Mouse (Mus musculus) kidney, postnatal 25 days (tissue): ENCODE data around the gene Klhl3.
"Not testable (repeated sequence)": the region's sequence is repeated elsewhere in the genome, so short reads cannot be mapped to it uniquely, and the experiment has no call there.

ENCODE experiments used
- DNase-seq, 2 experiments: peaks; one replicate each; pipeline ENCODE4 v3.0.0; 2021; ENCODE audit warnings: mixed read lengths in 2 of 2

The Klhl3 gene

DNA sequence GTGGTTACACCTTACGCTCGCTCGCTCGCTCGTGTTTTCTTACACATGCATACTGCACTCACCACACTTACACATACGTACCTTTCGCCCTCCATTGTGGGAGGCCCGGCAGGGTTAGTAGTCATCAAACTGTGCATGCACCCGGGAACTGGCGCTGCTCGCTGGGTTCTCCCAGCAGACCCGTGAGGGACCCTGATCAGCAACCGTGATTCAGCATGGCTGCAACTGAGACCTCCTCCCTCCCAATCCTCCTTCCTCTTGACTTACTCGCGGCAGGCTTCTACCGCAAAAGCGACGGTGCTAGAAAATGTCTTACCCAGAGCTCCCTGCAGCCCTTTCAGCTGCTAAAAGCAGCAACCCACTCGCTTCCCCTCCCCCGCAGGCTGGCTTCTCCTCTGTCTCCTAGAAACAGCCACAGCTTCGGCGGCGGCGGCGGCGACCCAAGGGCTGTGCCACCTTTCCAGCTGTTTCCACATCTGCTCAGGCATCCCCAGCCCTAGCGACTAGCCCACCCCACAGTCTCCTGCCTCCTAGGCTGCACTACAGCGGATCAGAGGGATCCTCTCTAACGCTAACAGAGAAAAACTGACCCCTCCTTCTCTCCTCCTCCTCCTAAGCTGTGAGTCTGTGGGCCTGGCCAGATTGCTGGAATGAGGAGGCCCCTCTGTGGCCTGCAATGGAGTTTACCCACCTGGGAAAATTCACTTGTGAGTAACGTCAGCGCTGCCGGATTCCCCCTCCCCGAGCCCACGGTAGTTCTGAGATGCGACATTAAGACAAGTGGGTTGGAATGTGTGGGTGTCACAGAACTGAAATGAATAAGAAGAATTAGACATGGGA lies at the start of gene Klhl3:
Gene Klhl3 (minus strand): TSS at position 532 of the 840 bp plus-strand sequence.
- peak; percentile 72 to 79 for DNase-seq

DNA sequence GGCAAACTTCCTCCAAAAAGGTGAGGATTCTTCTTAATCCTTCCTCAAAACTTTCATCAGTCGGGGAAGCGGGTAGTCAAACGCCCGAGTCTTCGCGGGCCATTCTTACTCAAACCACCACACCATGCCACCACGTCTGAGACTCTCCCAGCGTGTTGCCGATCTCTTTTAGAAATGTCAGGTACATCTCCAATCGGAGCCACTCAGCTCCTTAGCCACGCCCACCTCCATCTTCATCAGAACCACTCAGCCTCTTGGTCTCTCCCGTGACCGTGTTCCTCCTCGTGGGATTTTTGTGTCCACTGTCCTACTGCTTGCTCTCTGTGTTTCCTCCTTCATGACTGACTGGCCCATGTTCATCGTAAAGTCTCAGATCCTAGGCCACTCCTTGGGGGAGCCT lies 47.4 kb upstream of the Klhl3 start:
- DNase-seq: no peak

DNA sequence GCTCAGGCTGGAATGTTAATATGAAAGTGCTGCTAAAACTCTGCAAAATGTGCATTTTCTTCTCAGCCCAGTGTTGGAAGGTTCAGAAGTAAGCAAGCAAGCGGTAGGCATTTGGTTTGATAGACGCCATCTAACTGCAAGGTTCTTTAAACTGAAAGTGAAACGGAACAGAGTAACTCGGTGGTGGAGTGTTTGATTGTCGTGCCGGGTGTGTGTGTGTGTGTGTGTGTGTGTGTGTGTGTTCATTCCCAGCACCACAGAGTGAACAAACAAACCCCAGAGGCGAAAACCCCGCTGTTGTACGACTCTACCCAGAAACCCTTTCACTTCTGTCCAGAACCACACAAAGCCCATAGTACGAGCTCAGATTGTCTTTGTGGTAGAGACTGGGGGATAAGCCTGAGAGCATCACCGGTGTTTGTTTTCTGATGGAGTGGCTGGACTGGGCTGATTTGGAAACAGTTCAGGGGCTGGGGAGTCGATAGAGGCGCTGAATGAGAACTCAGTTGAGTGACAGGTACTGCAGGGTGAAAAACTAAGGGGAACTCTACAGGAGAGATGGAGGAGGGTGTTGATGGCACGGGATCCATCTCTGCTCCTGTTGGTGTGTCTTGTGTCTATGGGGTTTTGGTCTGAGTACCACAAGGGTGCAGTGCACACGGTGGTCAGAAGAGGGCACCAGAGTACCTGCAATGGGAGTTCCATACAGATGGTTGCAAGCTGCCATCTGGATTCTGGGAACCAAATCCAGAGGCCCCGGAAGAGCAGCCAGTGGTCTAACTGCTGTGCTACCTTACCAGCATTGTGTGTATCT lies 44.9 kb upstream of the Klhl3 start:
- peak; percentile 90 to 94 for DNase-seq

DNA sequence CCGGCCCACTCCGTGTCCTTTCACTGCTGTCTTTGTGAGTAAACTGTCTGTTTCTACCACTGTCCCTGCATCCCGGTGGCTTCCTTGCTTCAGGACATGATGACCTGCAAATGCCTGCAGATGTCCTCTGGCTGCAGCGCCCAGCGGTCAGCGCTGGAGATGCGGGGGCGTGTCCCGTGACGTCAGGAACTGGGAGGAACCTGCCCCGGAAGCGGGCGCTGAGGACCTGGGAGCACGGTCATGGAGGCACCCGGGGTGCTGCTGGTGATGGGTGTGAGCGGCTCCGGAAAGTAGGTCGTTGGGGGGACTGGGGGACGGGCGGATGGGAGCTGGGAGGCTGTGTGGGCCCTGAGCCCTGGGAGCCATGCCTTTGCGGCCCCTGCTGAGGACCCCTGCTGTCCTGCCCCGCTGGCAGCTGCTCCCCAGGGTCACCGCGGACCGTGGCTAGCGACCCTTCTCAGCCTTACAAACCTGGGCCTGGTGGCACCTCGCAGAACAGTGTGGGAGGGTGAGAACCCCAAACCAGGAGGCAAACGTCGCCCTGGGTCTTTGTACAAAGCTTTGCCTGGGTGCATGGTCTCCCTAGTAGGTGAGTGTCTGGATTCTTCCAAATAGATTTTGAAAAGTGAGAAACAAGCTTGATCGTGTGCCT lies 44.2 kb upstream of the Klhl3 start, which contains the start of gene Idnk:
Gene Idnk (plus strand): TSS at position 203 of the 652 bp plus-strand sequence.
- DNase-seq: peak; percentile 94 to 95

DNA sequence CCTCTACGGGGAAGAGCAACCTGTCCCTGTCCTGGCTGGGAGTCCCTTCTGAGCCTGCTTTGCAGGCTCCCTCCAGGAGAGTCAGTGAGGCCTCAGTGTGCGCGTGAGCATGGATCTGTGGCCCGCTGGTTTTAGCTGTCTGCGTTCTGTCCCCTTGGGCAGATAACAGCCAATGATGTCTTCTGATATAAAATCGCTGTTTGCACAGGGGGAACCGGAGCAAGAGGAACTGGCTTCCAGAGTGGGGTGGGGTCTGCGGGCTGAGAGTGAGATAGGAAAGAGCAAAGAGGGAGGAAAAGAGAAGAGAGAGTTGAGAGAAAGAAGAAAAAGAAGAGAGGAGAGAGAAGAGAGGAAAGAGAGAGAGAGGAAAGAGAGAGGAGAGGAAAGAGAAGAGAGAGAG lies 43.6 kb upstream of the Klhl3 start:
- DNase-seq: no peak

DNA sequence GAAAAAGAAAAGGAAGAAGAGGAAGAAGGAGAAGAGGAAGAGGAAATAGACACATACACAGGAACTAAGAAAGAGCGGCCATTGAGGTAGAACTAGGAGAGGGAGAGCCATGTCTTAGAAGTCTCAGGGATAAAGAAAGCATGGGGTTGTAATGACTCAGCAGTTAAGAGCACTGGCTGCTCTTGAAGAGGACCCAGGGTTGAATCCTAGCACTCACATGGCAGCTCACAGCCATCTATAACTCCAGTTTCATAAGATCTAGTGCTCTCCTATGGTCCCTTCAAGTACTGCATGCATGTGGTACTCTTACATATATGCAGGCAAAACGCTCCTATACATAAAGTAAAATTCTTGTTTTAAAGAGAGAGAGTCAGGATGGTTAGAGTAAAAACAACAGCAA lies 42.6 kb upstream of the Klhl3 start:
- DNase-seq: no peak

DNA sequence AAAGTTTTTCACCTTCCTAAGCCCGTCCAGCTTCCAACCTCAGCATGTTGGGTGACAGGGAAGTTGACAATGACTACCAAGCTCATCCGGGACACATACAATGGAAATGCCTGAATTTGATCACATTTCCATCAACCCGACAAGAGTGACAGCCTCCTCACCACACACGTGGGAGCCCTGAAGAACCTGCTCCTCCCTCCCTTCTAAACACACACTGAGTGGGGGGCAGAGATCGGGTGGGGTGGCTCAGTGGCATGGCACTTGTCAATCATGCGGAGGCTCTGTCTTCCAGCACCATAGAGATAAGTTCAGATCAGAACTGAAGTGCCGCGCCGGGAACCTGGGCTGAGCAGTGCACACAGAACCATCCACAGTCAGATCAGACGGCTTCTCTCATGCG lies 37.0 kb upstream of the Klhl3 start:
- no peak for DNase-seq

DNA sequence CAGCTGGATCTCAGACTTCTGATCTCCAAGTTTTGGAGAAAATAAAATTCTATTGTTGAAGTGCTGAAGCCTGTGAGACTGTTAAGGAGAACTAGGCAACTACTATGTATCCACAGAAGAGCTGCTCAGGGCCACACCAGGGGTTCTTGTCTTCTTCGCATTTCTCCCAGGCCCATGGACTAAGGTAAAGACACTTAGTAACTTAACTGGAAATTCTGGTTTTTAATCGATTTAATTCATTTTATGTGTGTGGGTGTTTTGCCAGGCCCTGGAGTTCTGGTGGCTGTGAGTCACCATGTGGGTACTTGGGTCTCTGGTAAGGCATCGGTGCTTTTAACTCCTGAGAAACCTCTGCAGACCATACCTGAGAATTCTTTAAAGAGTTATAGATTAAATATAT lies 36.2 kb upstream of the Klhl3 start:
- no peak for DNase-seq

DNA sequence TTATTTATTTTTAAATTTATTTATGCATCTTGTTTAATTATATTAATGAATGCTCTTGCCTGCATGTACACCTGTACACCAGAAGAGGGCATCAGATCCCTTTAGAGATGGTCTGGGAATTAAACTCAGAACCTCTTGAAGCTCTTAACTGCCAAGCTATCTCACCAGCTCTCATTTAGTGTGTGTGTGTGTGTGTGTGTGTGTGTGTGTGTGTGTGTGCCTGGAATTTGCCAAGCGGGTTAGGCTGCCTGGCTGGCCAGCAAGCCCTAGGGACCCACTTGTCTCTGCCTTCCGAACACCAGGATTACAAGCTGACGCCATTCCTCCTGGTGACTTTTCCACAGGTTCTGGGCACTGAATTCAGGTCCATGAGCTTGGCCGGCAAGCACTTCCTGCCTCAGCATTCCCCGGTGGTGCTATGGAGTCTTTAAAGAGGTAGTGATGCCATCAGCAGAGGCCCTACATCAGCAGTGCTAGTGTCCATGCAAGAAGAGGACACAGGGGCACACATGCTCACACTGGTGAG lies 35.7 kb upstream of the Klhl3 start:
- peak in 1 of 2 experiments; percentile 51 for DNase-seq

DNA sequence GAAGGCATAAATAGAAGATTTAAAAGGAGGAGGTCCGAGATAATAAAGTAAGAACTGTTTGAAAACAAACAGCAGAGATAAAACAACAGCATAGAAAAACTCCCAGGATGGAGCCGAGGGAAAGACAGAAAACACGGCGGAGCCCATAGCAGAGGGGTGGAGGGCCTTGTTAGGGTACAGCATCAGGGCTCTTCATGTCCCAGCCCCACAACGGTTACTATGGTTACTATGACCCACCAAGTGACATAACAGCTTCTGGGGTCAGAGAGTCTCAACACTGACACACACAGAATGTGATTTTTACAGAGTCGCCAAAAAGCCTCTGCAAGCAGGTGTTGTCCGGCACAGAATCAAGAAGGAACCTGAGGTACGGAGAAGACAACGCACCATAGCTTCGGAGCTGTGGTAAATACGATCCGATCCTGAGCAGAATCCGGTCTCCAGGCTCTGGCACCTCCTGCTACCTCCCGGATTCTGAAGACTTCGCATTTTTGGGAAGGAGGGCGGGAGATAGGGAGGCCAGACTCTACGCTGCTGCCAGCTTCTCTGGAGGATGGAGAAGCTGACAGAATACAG lies 35.0 kb upstream of the Klhl3 start:
- peak; percentile 49 to 61 for DNase-seq

DNA sequence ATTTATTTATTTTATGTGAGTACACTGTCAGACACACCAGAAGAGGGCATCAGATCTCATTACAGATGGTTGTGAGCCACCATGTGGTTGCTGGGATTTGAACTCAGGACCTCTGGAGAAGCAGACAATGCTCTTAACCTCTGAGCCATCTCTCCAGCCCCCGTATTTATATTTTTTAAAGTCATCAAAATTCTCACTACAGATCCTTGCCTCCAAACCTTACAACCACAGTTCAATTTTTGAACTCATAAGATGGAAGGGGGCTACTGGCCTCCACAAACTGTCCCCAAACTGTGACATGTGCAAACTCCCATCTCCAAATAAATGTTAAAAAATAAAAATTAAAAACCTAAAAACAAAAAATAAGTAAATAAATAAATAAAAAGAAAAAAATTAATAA lies 34.4 kb upstream of the Klhl3 start:
- DNase-seq: no peak

DNA sequence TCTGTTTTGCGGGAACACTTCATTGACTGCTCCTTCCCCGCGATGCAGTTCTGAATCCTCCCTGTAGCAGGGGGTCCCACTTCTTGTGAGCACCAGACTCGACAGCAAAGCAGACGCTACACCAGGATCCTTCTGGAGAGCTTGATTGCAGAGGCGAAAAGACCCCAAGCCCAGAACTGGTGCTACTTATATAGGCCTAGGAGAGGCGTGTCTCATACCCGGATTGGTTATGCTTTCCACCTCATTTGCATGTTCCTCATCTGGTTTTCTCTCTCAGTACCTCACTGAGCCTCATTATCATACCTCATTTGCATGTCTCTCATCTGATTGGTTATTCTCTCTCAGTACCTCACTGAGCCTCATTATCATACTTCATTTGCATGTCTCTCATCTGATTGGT lies 33.2 kb upstream of the Klhl3 start:
- DNase-seq: not testable (repeated sequence)

DNA sequence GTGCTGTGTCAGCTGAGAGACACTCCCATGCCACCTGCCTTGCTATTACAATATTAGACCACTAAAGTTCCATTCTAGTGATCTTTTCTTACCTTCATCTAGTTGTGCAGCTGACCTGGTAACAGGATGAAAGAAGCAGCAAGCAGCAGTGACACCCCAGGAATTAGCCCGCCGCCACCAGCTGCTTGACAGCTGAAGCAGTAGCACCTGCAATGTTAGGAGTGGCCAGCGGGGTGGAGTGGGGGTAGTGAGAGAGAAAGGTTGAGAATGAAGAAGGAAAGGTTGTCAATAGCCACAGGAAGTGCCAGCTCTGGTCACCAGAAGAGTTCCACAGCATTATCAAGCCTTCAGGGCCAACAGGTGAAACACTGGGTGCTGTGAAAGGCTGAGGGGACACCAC lies 18.3 kb upstream of the Klhl3 start:
- no peak for DNase-seq

DNA sequence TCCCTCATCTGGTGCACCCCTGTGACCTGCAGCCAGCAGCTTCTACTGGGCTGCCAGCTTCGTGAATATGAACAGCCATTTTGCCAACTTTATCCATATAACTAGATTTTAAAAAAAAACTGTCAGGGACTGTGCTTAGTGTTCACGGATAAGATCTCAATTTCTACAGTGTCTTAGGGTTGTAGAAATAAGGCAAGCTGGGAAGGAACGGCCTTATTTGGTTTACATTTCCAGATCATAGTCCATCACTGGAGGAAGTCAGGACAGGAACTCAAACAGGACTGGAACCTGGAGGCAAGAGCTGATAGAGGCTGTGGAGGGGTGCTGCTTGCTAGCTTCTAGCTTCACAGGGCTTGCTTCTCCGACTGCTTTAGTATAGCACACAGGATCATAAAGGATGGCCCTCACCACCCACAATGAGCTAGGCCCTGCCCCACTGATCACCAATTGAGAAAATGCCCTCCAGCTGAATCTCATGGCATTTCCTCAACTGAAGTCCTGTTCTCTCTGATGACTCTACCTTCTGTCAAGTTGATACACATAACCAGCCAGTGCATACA lies 16.4 kb upstream of the Klhl3 start:
- DNase-seq: no peak

DNA sequence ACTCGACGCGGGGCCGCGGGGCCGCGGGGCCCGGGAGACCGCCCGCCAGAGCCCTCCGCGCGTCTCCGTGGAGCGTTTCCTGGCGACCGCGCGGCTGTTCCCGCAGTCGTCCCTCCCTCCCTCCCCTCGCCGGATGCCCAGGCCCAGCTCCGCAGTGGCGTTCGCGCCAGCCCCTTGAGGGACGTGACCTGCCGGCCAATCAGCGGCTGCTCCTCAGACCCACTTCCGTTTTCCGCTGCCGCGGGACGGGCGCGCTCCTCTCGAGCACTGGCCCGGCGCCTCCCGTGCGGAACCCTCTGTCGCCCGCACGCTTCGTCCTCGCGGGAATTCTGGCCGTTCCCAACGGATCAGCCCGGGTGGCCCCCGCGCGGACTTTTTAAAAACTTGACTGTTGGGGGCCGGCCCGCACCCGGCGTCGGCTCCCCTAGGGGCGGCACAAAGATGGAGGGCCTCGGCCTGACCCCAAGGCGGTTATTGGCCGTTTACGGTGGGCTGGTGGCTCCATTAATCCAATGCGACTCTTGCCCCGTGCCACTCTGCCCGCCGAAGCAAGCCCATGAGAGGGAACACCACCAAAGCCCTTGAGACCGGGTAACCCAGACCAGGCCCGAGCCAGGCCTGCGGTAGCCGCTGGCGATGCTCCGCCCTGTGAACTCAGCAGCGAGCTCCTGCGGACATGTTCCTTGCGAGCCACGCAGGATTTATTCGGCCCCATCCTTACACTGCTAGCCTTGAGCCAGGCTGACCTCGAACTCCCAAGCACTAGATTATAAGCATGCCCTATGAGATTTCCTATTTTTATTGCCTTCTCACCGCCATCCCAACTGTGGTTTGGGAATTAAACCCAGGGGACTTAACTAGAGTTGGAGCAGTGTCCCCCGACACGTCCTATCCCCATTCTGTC lies 15.6 kb upstream of the Klhl3 start:
- DNase-seq: peak; percentile 95 to 99

DNA sequence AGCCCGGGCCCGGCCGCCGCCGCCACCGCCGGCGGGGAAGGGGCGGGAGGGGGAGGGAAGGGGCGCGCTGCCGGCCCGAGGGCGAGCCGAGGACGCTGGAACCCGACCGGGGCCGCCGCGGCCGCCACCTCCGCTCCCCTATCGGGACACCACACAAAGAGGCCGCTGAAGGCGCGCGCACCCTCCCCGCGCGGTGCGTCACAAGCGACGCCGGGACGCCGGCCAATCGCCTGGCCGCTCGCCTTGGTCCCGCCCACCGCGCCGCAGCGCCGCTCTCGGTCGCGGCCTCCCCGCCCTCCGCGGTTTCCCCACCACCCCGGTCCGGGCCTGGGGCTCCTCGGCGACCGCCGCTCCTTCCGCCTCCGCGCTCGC lies 15.0 kb upstream of the Klhl3 start, which contains the start of gene Hnrnpa0:
Gene Hnrnpa0 (minus strand): TSS at position 161 of the 372 bp plus-strand sequence.
- peak; percentile 94 to 97 for DNase-seq

DNA sequence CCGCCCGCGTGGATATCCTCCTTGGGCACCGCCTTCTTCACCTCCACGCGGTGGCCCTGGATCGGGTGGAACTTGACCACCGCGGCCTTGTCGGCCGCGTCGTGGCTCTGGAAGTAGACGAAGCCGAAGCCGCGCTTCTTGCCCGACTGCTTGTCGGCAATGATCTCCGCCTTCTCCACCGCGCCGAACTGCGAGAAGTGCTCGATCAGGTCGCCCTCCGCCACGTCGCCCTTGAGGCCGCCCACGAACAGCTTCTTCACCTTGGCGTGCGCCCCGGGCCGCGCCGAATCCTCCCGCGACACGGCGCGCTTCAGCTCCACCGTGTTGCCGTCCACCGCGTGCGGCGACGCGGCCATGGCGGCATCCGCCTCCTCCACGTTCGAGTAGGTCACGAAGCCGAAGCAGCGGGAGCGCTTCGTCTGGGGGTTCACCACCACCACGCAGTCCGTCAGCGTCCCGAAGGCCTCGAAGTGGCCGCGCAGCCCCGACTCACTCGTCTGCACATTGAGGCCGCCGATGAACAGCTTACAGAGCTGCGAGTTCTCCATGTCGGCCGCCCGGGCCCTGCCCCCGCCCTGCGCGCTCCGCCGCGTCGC lies 14.5 kb upstream of the Klhl3 start:
- DNase-seq: peak; percentile 51 to 66

DNA sequence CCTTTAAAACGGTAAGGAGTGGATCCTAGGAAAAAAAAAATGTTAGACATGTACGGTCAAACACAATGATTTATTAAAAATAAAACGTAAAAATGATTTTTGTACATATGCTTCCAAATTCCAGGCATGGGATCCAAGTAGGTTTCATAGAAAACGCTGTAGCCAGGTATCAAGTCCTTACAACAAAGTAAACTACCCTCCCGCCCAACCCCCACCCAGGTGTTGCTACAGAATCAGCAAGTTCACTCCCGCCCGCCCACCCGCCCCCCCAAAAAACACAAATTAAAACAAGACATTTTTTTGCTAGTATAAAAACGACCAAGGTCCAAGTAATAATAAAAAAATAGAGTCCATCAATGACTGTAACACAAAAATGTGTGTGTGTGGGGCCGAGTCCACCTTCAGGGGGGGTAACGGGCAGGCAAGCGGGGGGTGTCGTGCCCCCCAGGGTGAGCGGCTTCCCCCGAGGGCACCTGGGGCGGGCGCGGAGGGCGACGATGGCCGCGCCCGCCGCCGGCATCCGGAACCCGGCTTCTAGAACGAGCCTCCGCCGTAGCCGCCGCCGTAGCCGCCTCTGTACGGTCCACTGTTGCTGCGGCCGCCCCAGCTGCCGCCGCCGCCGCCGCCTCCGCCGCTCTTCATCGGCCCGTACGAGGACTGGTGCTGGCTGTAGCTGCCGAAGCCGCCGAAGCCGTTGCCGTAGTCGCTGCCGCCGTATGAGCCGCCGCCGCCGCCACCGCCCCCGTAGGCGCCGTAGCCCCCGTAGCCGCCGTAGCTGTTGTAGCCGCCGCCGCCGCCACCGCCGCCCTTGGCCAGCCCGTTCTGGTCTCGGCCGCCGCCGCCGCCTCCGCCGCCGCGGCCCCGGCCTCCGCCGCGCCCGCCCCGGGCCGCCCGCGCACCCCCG lies 13.7 kb upstream of the Klhl3 start:
- peak; percentile 2 to 47 for DNase-seq

DNA sequence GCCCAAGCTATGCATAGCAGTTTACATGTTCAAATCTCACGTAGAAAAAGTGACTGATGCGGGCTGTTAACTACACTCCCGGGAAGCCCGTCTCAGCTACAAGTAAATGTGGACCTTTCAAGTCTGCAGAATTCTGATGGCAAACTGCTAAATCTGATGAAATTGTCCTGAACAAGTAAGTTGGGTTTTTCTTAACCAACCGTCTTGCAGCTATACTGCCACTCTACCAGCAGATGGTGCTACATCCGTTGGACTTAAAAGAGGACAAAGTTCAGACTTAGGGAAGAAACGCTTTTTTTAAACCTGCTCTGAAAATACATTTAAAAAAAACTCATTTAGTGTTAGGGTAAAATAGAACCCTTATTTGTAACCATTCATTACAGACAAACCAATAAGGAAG lies 12.7 kb upstream of the Klhl3 start:
- DNase-seq: peak; percentile 46 to 68

DNA sequence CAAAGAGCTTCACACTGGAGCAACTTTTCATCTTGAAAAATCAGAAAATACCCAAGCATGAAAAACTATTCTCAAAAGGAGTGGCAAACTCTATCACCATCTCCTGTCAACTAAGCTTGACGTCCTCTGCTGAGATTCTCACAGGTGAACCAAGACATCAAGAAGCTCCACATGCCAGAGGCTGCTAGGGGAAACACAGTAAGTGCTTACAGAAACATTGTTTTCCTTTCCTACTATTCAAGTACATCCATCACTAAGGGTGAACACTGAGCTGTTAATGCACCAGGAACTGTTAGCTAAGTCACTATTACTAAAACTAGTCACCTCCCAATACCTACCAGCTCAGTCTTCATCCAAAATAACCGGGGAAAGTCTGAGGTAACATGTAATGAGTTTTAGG lies 11.6 kb upstream of the Klhl3 start:
- peak in 1 of 2 experiments; percentile 1 for DNase-seq
